Mouse (Mus musculus): Measurements from ENCODE around the gene Nprl2. TPM values are rescaled to one million over a fixed set of nuclear protein-coding genes. Genes with fewer than 3 reads are reported as not detected.
"Not testable (repeated sequence)": the region's sequence is repeated elsewhere in the genome, so short reads cannot be mapped to it uniquely, and the experiment has no call there.

Nprl2 gene
- total and polyA plus RNA-seq, 2 experiments, result 18.5 to 24.8 TPM

GRCm38 (mm10) chr9:107556346-107556745 is 14.3 kb downstream of the Nprl2 start:
- no peak overlapping the region for H3K4me3 ChIP-seq (ENCODE audit: insufficient read depth, low read depth, low read length)
- H3K27ac ChIP-seq (replicated peaks; ENCODE audit: insufficient read depth, low read depth, low read length), result no peak overlapping the region
- H3K9ac ChIP-seq (ENCODE audit: low read depth, low read length), result no peak overlapping the region
- no peak for TF ChIP-seq CTCF (IDR thresholded peaks at IDR 0.05; ENCODE audit: low read depth, low read length)
- no peak for TF ChIP-seq POLR2A (IDR thresholded peaks at IDR 0.05; ENCODE audit: extremely low read depth, insufficient read depth, low read length)
- no peak for DNase-seq (ENCODE audit: extremely low read depth, low read depth, low spot score)
- H3K4me1 ChIP-seq (ENCODE audit: control insufficient read depth, insufficient read depth, low read length), result peaks cover 14% of the 10 kb centered on the region
- H3K36me3 ChIP-seq (ENCODE audit: control insufficient read depth, insufficient read depth, low read length), result peaks cover 32% of the 10 kb centered on the region
- H3K27me3 ChIP-seq (ENCODE audit: control insufficient read depth, insufficient read depth, low read length), result no peaks in the 10 kb centered on the region
- WGBS, result 66% methylated on average over 3 of the region's 3 CpGs
- no peaks in the 10 kb centered on the region; the same call in 1 of the 2 replicates for H3K79me2 ChIP-seq (ENCODE audit: control insufficient read depth, insufficient read depth, low read length)

DNA sequence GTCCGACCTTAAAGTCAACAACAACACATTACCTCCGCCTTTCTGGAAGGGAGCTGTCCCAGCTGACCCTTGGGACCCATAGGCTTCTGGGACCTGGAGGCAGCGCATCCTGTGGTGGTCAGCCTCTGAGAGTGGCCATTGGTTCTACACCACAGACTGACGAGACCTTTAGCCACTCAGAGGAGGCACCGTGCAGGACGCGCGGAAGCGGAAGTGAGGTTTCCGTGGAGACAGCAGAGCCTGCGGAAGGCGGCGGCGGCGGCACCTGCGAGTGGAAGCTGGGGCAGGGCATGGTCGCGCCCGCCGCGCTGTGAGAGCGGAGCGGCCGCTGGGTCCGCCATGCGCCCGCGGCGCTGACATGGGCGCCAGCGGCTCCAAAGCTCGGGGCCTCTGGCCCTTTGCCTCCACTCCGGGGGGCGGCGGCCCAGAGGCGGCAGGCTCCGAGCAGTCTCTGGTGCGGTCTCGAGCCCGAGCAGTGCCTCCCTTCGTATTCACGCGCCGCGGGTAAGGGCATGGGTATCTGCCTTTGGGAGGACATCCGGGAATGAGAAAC is 21.1 kb downstream of the Nprl2 start, which contains the start of gene Tusc2:
Gene Tusc2, plus strand, starts transcription at position 227 of the 553 bp plus-strand sequence.
- TF ChIP-seq POLR2A (IDR thresholded peaks at IDR 0.05; ENCODE audit: extremely low read depth, insufficient read depth, low read length), result peak; percentile 53; the same call in 1 of the 2 replicates
- TF ChIP-seq CTCF (IDR thresholded peaks at IDR 0.05; ENCODE audit: low read depth, low read length), result no peak
- peak within 1 kb of the TSS; percentile 89 for H3K9ac ChIP-seq (ENCODE audit: low read depth, low read length)
- H3K4me1 ChIP-seq (ENCODE audit: control insufficient read depth, insufficient read depth, low read length), result peaks cover 21% of the 10 kb centered on the region
- no peaks in the 10 kb centered on the region for H3K27me3 ChIP-seq (ENCODE audit: control insufficient read depth, insufficient read depth, low read length)
- H3K79me2 ChIP-seq (ENCODE audit: control insufficient read depth, insufficient read depth, low read length), result peaks cover 9% of the 10 kb centered on the region; the same call in 1 of the 2 replicates
- DNase-seq (ENCODE audit: extremely low read depth, low read depth, low spot score), result peak; percentile 97
- H3K36me3 ChIP-seq (ENCODE audit: control insufficient read depth, insufficient read depth, low read length), result peaks cover 27% of the 10 kb centered on the region
- peak within 1 kb of the TSS; percentile 79 for H3K4me3 ChIP-seq (ENCODE audit: insufficient read depth, low read depth, low read length)
- WGBS, result under 1% methylated on average over 46 of the region's 46 CpGs
- H3K27ac ChIP-seq (replicated peaks; ENCODE audit: insufficient read depth, low read depth, low read length), result peak within 1 kb of the TSS; percentile 80

- H3K9ac ChIP-seq (ENCODE audit: low read depth, low read length); H3K4me3 ChIP-seq (ENCODE audit: insufficient read depth, low read depth, low read length); DNase-seq (ENCODE audit: extremely low read depth, low read depth, low spot score); H3K27me3 ChIP-seq (ENCODE audit: control insufficient read depth, insufficient read depth, low read length): not testable (repeated sequence)
- H3K79me2 ChIP-seq (ENCODE audit: control insufficient read depth, insufficient read depth, low read length), result peaks cover 24% of the 10 kb centered on the region; the same call in 1 of the 2 replicates
- peaks cover 11% of the 10 kb centered on the region for H3K36me3 ChIP-seq (ENCODE audit: control insufficient read depth, insufficient read depth, low read length)
- WGBS, result 59% methylated on average over 5 of the region's 5 CpGs
- H3K4me1 ChIP-seq (ENCODE audit: control insufficient read depth, insufficient read depth, low read length), result peaks cover 29% of the 10 kb centered on the region
- peak overlapping the region; percentile 12 for H3K27ac ChIP-seq (replicated peaks; ENCODE audit: insufficient read depth, low read depth, low read length)
These were observed 23.5 kb downstream of the Nprl2 start for GRCm38 (mm10) chr9:107565556-107565955.

GRCm38 (mm10) chr9:107566041-107566709 is 24.1 kb downstream of the Nprl2 start:
- Histone ChIP-seq H3K36me3 (ENCODE audit: control insufficient read depth, insufficient read depth, low read length) (peaks cover 7% of the 10 kb centered on the region), H3K27me3 (ENCODE audit: control insufficient read depth, insufficient read depth, low read length) (no peaks in the 10 kb centered on the region), H3K9ac (ENCODE audit: low read depth, low read length) (peak overlapping the region; percentile 21), H3K4me3 (ENCODE audit: insufficient read depth, low read depth, low read length) (peak overlapping the region; percentile 28), H3K4me1 (ENCODE audit: control insufficient read depth, insufficient read depth, low read length) (peaks cover 35% of the 10 kb centered on the region), H3K27ac (replicated peaks; ENCODE audit: insufficient read depth, low read depth, low read length) (peak overlapping the region; percentile 94), H3K79me2 (ENCODE audit: control insufficient read depth, insufficient read depth, low read length) (peaks cover 29% of the 10 kb centered on the region; the same call in 1 of the 2 replicates)
- 18% methylated on average over 15 of the region's 15 CpGs for WGBS
- peak; percentile 92 for TF ChIP-seq CTCF (IDR thresholded peaks at IDR 0.05; ENCODE audit: low read depth, low read length)
- 0 out of 2 replicates have a peak, but pooled peaks have one; percentile 26 for TF ChIP-seq POLR2A (IDR thresholded peaks at IDR 0.05; ENCODE audit: extremely low read depth, insufficient read depth, low read length)
- DNase-seq (ENCODE audit: extremely low read depth, low read depth, low spot score), result peak; percentile 79

GRCm38 (mm10) chr9:107566855-107567254 is 24.8 kb downstream of the Nprl2 start:
- Histone ChIP-seq H3K36me3 (ENCODE audit: control insufficient read depth, insufficient read depth, low read length) (peaks cover 2% of the 10 kb centered on the region), H3K9ac (ENCODE audit: low read depth, low read length) (peak overlapping the region; percentile 82; the same call in 1 of the 2 replicates), H3K4me1 (ENCODE audit: control insufficient read depth, insufficient read depth, low read length) (peaks cover 41% of the 10 kb centered on the region), H3K27ac (replicated peaks; ENCODE audit: insufficient read depth, low read depth, low read length) (peak overlapping the region; percentile 94), H3K79me2 (ENCODE audit: control insufficient read depth, insufficient read depth, low read length) (peaks cover 29% of the 10 kb centered on the region; the same call in 1 of the 2 replicates), H3K4me3 (ENCODE audit: insufficient read depth, low read depth, low read length) (no peak overlapping the region), H3K27me3 (ENCODE audit: control insufficient read depth, insufficient read depth, low read length) (no peaks in the 10 kb centered on the region)
- WGBS, result 7% methylated on average over 3 of the region's 3 CpGs
- DNase-seq (ENCODE audit: extremely low read depth, low read depth, low spot score), result peak; percentile 62
- TF ChIP-seq POLR2A (IDR thresholded peaks at IDR 0.05; ENCODE audit: extremely low read depth, insufficient read depth, low read length) (no peak), CTCF (IDR thresholded peaks at IDR 0.05; ENCODE audit: low read depth, low read length) (0 out of 2 replicates have a peak, but pooled peaks have one; percentile 30)

Data from liver, adult 2 months (tissue).